Mouse (Mus musculus) megakaryocyte, embryonic 14.5 days (primary cell): ENCODE measurements around the gene Grip1.

Experiments
- FLI1 ChIP-seq: IDR thresholded peaks from 2 replicates; pipeline ENCODE4 v1.6.1; 2012; ENCODE audit warnings: low read length, inconsistent platforms, mixed read lengths
- GATA1 ChIP-seq: IDR thresholded peaks from 3 replicates; pipeline ENCODE4 v1.6.1; 2012; ENCODE audit warnings: mixed read lengths, low read length, inconsistent platforms, borderline replicate concordance

GRCm38 (mm10) chr10:120112507-120113396 lies 659.1 kb downstream of the Grip1 start, which contains the start of gene Helb:
- TF ChIP-seq GATA1 (no peak), FLI1 (no peak)
